Mouse (Mus musculus) liver, embryonic 16.5 days (tissue): Measurements from ENCODE around the gene Prkar2a. TPM values are rescaled to one million over a fixed set of nuclear protein-coding genes. Genes with fewer than 3 reads are reported as not detected.

Source experiments
- ATAC-seq: fragments of 200-750 bp; cut with Nextera tagmentation; 2 replicates; pipeline ENCODE4 v1.8.0; 2017; ENCODE audit warnings: low read depth, mild to moderate bottlenecking, moderate number of reproducible peaks, moderate library complexity
- H3K27ac ChIP-seq: fragments of 300-500 bp; sonication (generic); 2 replicates; pipeline ENCODE4 v1.5.1; 2014; ENCODE audit warnings: mild to moderate bottlenecking, low read length
- H3K27me3 ChIP-seq: fragments of 300-500 bp; sonication (generic); 2 replicates; pipeline ENCODE4 v1.6.1; 2014; ENCODE audit warnings: low read depth, low read length, mixed read lengths; ENCODE audit not compliant: control insufficient read depth, insufficient read depth
- H3K36me3 ChIP-seq: fragments of 300-500 bp; sonication (generic); 2 replicates; pipeline ENCODE4 v1.6.1; 2014; ENCODE audit warnings: mild to moderate bottlenecking; ENCODE audit not compliant: control insufficient read depth, insufficient read depth
- H3K4me1 ChIP-seq: fragments of 300-500 bp; sonication (generic); 2 replicates; pipeline ENCODE4 v1.6.1; 2014; ENCODE audit warnings: low read depth, low read length, mixed read lengths; ENCODE audit not compliant: control insufficient read depth
- H3K4me2 ChIP-seq: fragments of 300-500 bp; sonication (generic); 2 replicates; pipeline ENCODE4 v1.6.1; 2014; ENCODE audit warnings: low read depth, low read length, mixed read lengths
- H3K4me3 ChIP-seq: fragments of 300-500 bp; sonication (generic); 2 replicates; pipeline ENCODE4 v1.5.1; 2014; ENCODE audit warnings: low read depth, mild to moderate bottlenecking, low read length
- H3K9ac ChIP-seq: fragments of 300-500 bp; sonication (generic); 2 replicates; pipeline ENCODE4 v1.6.1; 2014; ENCODE audit warnings: low read depth, low read length
- H3K9me3 ChIP-seq: fragments of 300-500 bp; sonication (generic); replicated peaks from 2 replicates; pipeline ENCODE4 v1.6.1; 2016; ENCODE audit warnings: low read length; ENCODE audit not compliant: control insufficient read depth
- WGBS: fragments of 180-500 bp; shearing (Covaris S2); extraction: QIAGEN DNeasy Blood & Tissue Kit; methylation state at CpG from one replicate; pipeline ENCODE4 v1.1.7; 2014; ENCODE audit not compliant: insufficient replicate concordance; 5-methylcytosine and 5-hydroxymethylcytosine counted together
- polyA plus RNA-seq: library from polyadenylated mRNA; unstranded; fragments of >200 nt; fragmentation: Nextera tagmentation; extraction: Ambion mirVana; gene quantifications from 2 replicates; pipeline ENCODE4 v1.2.1, GENCODE M21; 2015

Prkar2a gene
- polyA plus RNA-seq, 1 experiment from 2014 or later = 8.8 TPM

- Histone ChIP-seq H3K4me1 (no peaks in the 10 kb centered on the region), H3K9me3 (no peaks in the 10 kb centered on the region), H3K36me3 (no peaks in the 10 kb centered on the region), H3K4me2 (no peak overlapping the region), H3K4me3 (no peak overlapping the region), H3K27me3 (no peaks in the 10 kb centered on the region), H3K9ac (no peak overlapping the region), H3K27ac (no peak overlapping the region)
- ATAC-seq = no peak
Observed at GRCm38 (mm10) chr9:108734626-108735025, 45.5 kb downstream of the Prkar2a start.

GRCm38 (mm10) chr9:108739239-108739638 lies 50.1 kb downstream of the Prkar2a start:
- Histone ChIP-seq H3K4me3 (no peak overlapping the region), H3K4me2 (no peak overlapping the region), H3K27me3 (no peaks in the 10 kb centered on the region), H3K4me1 (no peaks in the 10 kb centered on the region), H3K9ac (no peak overlapping the region), H3K36me3 (peaks cover 8% of the 10 kb centered on the region), H3K27ac (no peak overlapping the region), H3K9me3 (no peaks in the 10 kb centered on the region)
- no peak for ATAC-seq
- 44% methylated on average over 3 of the region's 3 CpGs for WGBS

GRCm38 (mm10) chr9:108740062-108740461 lies 50.9 kb downstream of the Prkar2a start:
- H3K9ac ChIP-seq = no peak overlapping the region
- H3K4me1 ChIP-seq = no peaks in the 10 kb centered on the region
- H3K9me3 ChIP-seq = no peaks in the 10 kb centered on the region
- no peaks in the 10 kb centered on the region for H3K27me3 ChIP-seq
- WGBS = 77% methylated on average over 1 of the region's 1 CpGs
- H3K4me3 ChIP-seq = no peak overlapping the region
- ATAC-seq = no peak
- H3K27ac ChIP-seq = no peak overlapping the region
- no peak overlapping the region for H3K4me2 ChIP-seq
- peaks cover 8% of the 10 kb centered on the region for H3K36me3 ChIP-seq

GRCm38 (mm10) chr9:108742048-108742447 lies 52.9 kb downstream of the Prkar2a start:
- no peak overlapping the region for H3K4me2 ChIP-seq
- ATAC-seq = no peak
- 72% methylated on average over 9 of the region's 9 CpGs for WGBS

GRCm38 (mm10) chr9:108746876-108747499 lies 57.9 kb downstream of the Prkar2a start:
- H3K27me3 ChIP-seq = no peaks in the 10 kb centered on the region
- no peaks in the 10 kb centered on the region for H3K9me3 ChIP-seq
- no peak overlapping the region for H3K9ac ChIP-seq
- peaks cover 11% of the 10 kb centered on the region for H3K4me1 ChIP-seq
- H3K4me3 ChIP-seq = no peak overlapping the region
- peaks cover 8% of the 10 kb centered on the region for H3K36me3 ChIP-seq
- 78% methylated on average over 14 of the region's 14 CpGs for WGBS
- ATAC-seq = no peak
- peak overlapping the region; percentile 56 for H3K27ac ChIP-seq
- no peak overlapping the region for H3K4me2 ChIP-seq

More at GRCm38 (mm10) chr9:108742048-108742447, 52.9 kb downstream of the Prkar2a start:
- Histone ChIP-seq H3K27ac (no peak overlapping the region), H3K4me3 (no peak overlapping the region), H3K9me3 (no peaks in the 10 kb centered on the region), H3K4me1 (no peaks in the 10 kb centered on the region), H3K9ac (no peak overlapping the region), H3K36me3 (peaks cover 8% of the 10 kb centered on the region), H3K27me3 (no peaks in the 10 kb centered on the region)

- Histone ChIP-seq H3K27ac (peak overlapping the region; percentile 56), H3K36me3 (peaks cover 5% of the 10 kb centered on the region), H3K9me3 (no peaks in the 10 kb centered on the region), H3K4me2 (no peak overlapping the region; the same call in 1 of the 2 replicates), H3K27me3 (no peaks in the 10 kb centered on the region), H3K4me1 (peaks cover 11% of the 10 kb centered on the region), H3K9ac (no peak overlapping the region), H3K4me3 (no peak overlapping the region)
- peak; percentile 88 for ATAC-seq
- WGBS = 56% methylated on average over 3 of the region's 3 CpGs
Observed at GRCm38 (mm10) chr9:108747694-108748093, 58.6 kb downstream of the Prkar2a start.

- Histone ChIP-seq H3K36me3 (no peaks in the 10 kb centered on the region; the same call in 1 of the 2 replicates), H3K27ac (no peak overlapping the region), H3K4me1 (peaks cover 11% of the 10 kb centered on the region), H3K4me2 (no peak overlapping the region), H3K9me3 (no peaks in the 10 kb centered on the region), H3K27me3 (no peaks in the 10 kb centered on the region), H3K4me3 (no peak overlapping the region), H3K9ac (no peak overlapping the region)
- ATAC-seq = no peak
- WGBS = 71% methylated on average over 11 of the region's 11 CpGs
Observed at GRCm38 (mm10) chr9:108748600-108749183, 59.6 kb downstream of the Prkar2a start.

GRCm38 (mm10) chr9:108750616-108751015 lies 61.5 kb downstream of the Prkar2a start:
- Histone ChIP-seq H3K36me3 (no peaks in the 10 kb centered on the region; the same call in 1 of the 2 replicates), H3K4me3 (no peak overlapping the region), H3K9me3 (no peaks in the 10 kb centered on the region), H3K27ac (no peak overlapping the region), H3K27me3 (no peaks in the 10 kb centered on the region), H3K4me2 (no peak overlapping the region), H3K4me1 (peaks cover 11% of the 10 kb centered on the region), H3K9ac (no peak overlapping the region)
- WGBS = 75% methylated on average over 11 of the region's 11 CpGs
- ATAC-seq = no peak

GRCm38 (mm10) chr9:108752142-108752920 lies 63.2 kb downstream of the Prkar2a start:
- Histone ChIP-seq H3K4me2 (no peak overlapping the region), H3K4me3 (no peak overlapping the region), H3K9me3 (no peaks in the 10 kb centered on the region), H3K9ac (no peak overlapping the region), H3K27me3 (no peaks in the 10 kb centered on the region), H3K27ac (no peak overlapping the region), H3K4me1 (peaks cover 8% of the 10 kb centered on the region), H3K36me3 (no peaks in the 10 kb centered on the region)
- 72% methylated on average over 11 of the region's 11 CpGs for WGBS
- no peak for ATAC-seq
